ENCODE assay signal across 12 mouse cellular contexts in the genomic region with DNA sequence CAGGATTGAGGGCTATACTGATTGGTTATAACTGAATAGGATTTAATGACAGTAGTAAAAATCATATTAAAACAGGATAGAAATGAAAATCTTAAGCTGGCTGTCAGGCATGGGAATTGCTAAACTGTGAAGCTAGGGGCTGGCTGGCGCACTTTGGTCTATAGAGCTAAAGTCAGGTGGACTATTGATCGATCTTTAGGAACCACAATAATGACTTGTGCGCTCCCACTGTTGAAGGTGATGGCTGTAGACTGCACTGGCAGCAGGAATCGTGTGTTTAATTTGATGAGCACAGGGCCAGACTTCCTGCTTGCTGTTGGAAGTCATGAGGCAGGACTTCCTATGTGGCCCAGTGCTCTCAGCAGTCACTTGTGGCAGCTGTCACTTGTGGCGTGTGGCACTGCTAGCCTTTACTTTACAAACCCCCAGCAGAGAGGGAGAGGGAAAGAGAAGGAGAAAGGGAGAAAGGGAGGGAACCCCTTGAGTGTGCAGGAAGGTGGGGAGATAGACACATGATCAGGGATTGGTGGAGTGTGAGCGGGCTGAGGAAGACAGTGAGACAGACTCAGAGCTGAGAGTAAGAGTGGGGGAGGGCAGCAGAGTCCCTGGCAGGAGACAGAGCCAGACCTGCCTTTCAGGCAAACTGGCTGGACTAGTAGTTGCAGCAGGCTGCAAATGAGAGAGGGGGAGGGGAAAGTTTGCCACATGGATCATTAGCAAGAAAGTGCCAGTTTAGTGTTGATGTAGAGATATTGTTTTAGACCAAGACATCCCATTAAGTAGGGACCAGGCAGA. TPM values are rescaled to one million over a fixed set of nuclear protein-coding genes. Genes with fewer than 3 reads are reported as not detected.
A peak's percentile ranks its signal among the peaks of the same experiment; 100 is the strongest.
DNase-seq lines count a peak whose midpoint lies in the region; ATAC-seq lines count a peak whose summit lies in the region.
"Had no signal": no experiment of that assay in that cellular context is flagged by ENCODE, and none has a peak within 500 bp of the region (broad histone marks: within the 10 kb centered on the region; RNA-seq: fewer than 3 reads in every experiment).

No protein-coding gene starts in this region.

- H3K9me3 ChIP-seq in heart, embryonic 10.5 days = no peaks in the 10 kb centered on the region
- no peaks in the 10 kb centered on the region for H3K9me3 ChIP-seq in limb, embryonic 13.5 days
- H3K9me3 ChIP-seq in neural tube, embryonic 15.5 days (replicated peaks) = no peaks in the 10 kb centered on the region
- H3K9me3 ChIP-seq: embryonic facial prominence, embryonic 13.5 days; heart, embryonic 13.5 days; midbrain, embryonic 13.5 days had no signal

- no peak overlapping the region for H3K9ac ChIP-seq in limb, embryonic 13.5 days
- no peak overlapping the region for H3K9ac ChIP-seq in neural tube, embryonic 15.5 days (replicated peaks)
- H3K9ac ChIP-seq: embryonic facial prominence, embryonic 13.5 days; heart, embryonic 13.5 days; midbrain, embryonic 13.5 days had no signal

- peaks cover 12% of the 10 kb centered on the region for H3K4me1 ChIP-seq in heart, embryonic 10.5 days
- H3K4me1 ChIP-seq in limb, embryonic 13.5 days = peaks cover 11% of the 10 kb centered on the region
- H3K4me1 ChIP-seq in neural tube, embryonic 15.5 days = peaks cover 19% of the 10 kb centered on the region; the same call in 1 of the 2 replicates

- 0 out of 2 replicates have a peak overlapping the region, but pooled peaks have one; percentile 7 for H3K27ac ChIP-seq in heart, embryonic 10.5 days
- H3K27ac ChIP-seq in limb, embryonic 13.5 days = no peak overlapping the region
- H3K27ac ChIP-seq in neural tube, embryonic 15.5 days (replicated peaks) = no peak overlapping the region
- H3K27ac ChIP-seq: embryonic facial prominence, embryonic 13.5 days; heart, embryonic 13.5 days; midbrain, embryonic 13.5 days had no signal

- no peak overlapping the region for H3K4me3 ChIP-seq in heart, embryonic 10.5 days
- H3K4me3 ChIP-seq in limb, embryonic 13.5 days = no peak overlapping the region
- H3K4me3 ChIP-seq in neural tube, embryonic 15.5 days (replicated peaks) = no peak overlapping the region
- H3K4me3 ChIP-seq: embryonic facial prominence, embryonic 13.5 days; heart, embryonic 13.5 days; midbrain, embryonic 13.5 days had no signal

- H3K4me2 ChIP-seq in limb, embryonic 13.5 days (replicated peaks) = no peak overlapping the region
- no peak overlapping the region for H3K4me2 ChIP-seq in neural tube, embryonic 15.5 days
- H3K4me2 ChIP-seq: embryonic facial prominence, embryonic 13.5 days; heart, embryonic 13.5 days; midbrain, embryonic 13.5 days had no signal

- no peak for DNase-seq in heart, embryonic 10.5 days (ENCODE audit: low spot score)
- no peak for DNase-seq in heart, postnatal 4 days
- peak; percentile 21 to 52 for DNase-seq in urinary bladder, adult 18-20 months (ENCODE audit: low spot score in 2 of 2)
- DNase-seq in urinary bladder, postnatal 4 days (ENCODE audit: low spot score in 2 of 2) = no peak
- no peak for DNase-seq in neural tube, embryonic 10.5 days (ENCODE audit: extremely low spot score, low spot score)
- DNase-seq in ovary, postnatal 10 days (ENCODE audit: low spot score) = no peak

- ATAC-seq in limb, embryonic 13.5 days (ENCODE audit: low FRiP score, low read depth) = peak; percentile 29; the same call in 1 of the 2 replicates
- ATAC-seq in neural tube, embryonic 15.5 days (ENCODE audit: low FRiP score) = no peak
- ATAC-seq: midbrain, embryonic 13.5 days had no signal

- WGBS in heart, embryonic 10.5 days = 46% methylated on average over 6 of the region's 6 CpGs
- 45% methylated on average over 6 of the region's 6 CpGs for WGBS in limb, embryonic 13.5 days
- 66% methylated on average over 6 of the region's 6 CpGs for WGBS in neural tube, embryonic 15.5 days

- H3K27me3 ChIP-seq in heart, embryonic 10.5 days (ENCODE audit: insufficient read depth, poor library complexity, severe bottlenecking) = no peaks in the 10 kb centered on the region
- H3K27me3 ChIP-seq in limb, embryonic 13.5 days = no peaks in the 10 kb centered on the region
- peaks cover 4% of the 10 kb centered on the region; the same call in 1 of the 2 replicates for H3K27me3 ChIP-seq in neural tube, embryonic 15.5 days (replicated peaks)
- H3K27me3 ChIP-seq: embryonic facial prominence, embryonic 13.5 days; heart, embryonic 13.5 days; midbrain, embryonic 13.5 days had no signal

- no peaks in the 10 kb centered on the region for H3K36me3 ChIP-seq in heart, embryonic 10.5 days
- H3K36me3 ChIP-seq in limb, embryonic 13.5 days = no peaks in the 10 kb centered on the region
- no peaks in the 10 kb centered on the region for H3K36me3 ChIP-seq in neural tube, embryonic 15.5 days
- H3K36me3 ChIP-seq: embryonic facial prominence, embryonic 13.5 days; heart, embryonic 13.5 days; midbrain, embryonic 13.5 days had no signal

RNA-seq across cellular contexts. Expression of a gene that starts 31.1 kb away (rescaled TPM):
- polyA plus RNA-seq in heart, embryonic 10.5 days (2016; fragmentation: Nextera tagmentation; extraction: Ambion mirVana) = not detected in 2 replicates
- total RNA-seq in heart, postnatal 4 days (2021) = not detected
- polyA plus RNA-seq in limb, embryonic 13.5 days (2015; fragmentation: Nextera tagmentation; extraction: Ambion mirVana) = not detected in 2 replicates
- polyA plus RNA-seq in neural tube, embryonic 15.5 days (2015; fragmentation: Nextera tagmentation; extraction: Ambion mirVana) = not detected in 2 replicates
- total RNA-seq: adrenal gland, postnatal 4 days had no signal
- polyA plus RNA-seq: embryonic facial prominence, embryonic 13.5 days; heart, embryonic 13.5 days had no signal

Comparison
In these comparisons a context has a peak if more than half of its experiments do, and no peak if none do; other contexts are left out.
1. DNase-seq: peak in urinary bladder, adult 18-20 months (2 of 2); none in heart, embryonic 10.5 days (single experiment), heart, postnatal 4 days (single experiment), urinary bladder, postnatal 4 days (0 of 2), neural tube, embryonic 10.5 days (single experiment) and ovary, postnatal 10 days (single experiment).